Mouse (Mus musculus) midbrain, embryonic 16.5 days (tissue): Measurements from ENCODE around the gene Tmem131l. TPM values are rescaled to one million over a fixed set of nuclear protein-coding genes. Genes with fewer than 3 reads are reported as not detected.

Source experiments
- ATAC-seq: fragments of 200-750 bp; cut with Nextera tagmentation; 2 replicates; pipeline ENCODE4 v1.8.0; 2017; ENCODE audit warnings: moderate TSS enrichment
- H3K27ac ChIP-seq: fragments of 300-500 bp; sonication (generic); 2 replicates; pipeline ENCODE4 v1.5.1; 2014; ENCODE audit warnings: mild to moderate bottlenecking, low read length, mixed read lengths
- H3K27me3 ChIP-seq: fragments of 300-500 bp; sonication (generic); 2 replicates; pipeline ENCODE4 v1.6.1; 2014; ENCODE audit warnings: low read depth, low read length, mixed read lengths; ENCODE audit not compliant: control insufficient read depth, insufficient read depth
- H3K36me3 ChIP-seq: fragments of 300-500 bp; sonication (generic); 2 replicates; pipeline ENCODE4 v1.6.1; 2014; ENCODE audit warnings: mild to moderate bottlenecking, low read length, moderate library complexity, mixed read lengths; ENCODE audit not compliant: control insufficient read depth, insufficient read depth
- H3K4me1 ChIP-seq: fragments of 300-500 bp; sonication (generic); 2 replicates; pipeline ENCODE4 v1.6.1; 2014; ENCODE audit warnings: mild to moderate bottlenecking, low read length, mixed read lengths; ENCODE audit not compliant: control insufficient read depth, insufficient read depth
- H3K4me2 ChIP-seq: fragments of 300-500 bp; sonication (generic); 2 replicates; pipeline ENCODE4 v1.6.1; 2014; ENCODE audit warnings: mild to moderate bottlenecking, low read length, mixed read lengths
- H3K4me3 ChIP-seq: fragments of 300-500 bp; sonication (generic); 2 replicates; pipeline ENCODE4 v1.5.1; 2014; ENCODE audit warnings: low read depth, mild to moderate bottlenecking, low read length, moderate library complexity, mixed read lengths
- H3K9ac ChIP-seq: fragments of 300-500 bp; sonication (generic); 2 replicates; pipeline ENCODE4 v1.6.1; 2014; ENCODE audit warnings: low read depth, low read length, mixed read lengths
- H3K9me3 ChIP-seq: fragments of 300-500 bp; sonication (generic); replicated peaks from 2 replicates; pipeline ENCODE4 v1.6.1; 2014; ENCODE audit warnings: mild to moderate bottlenecking, low read length, mixed read lengths; ENCODE audit not compliant: control insufficient read depth, poor library complexity, severe bottlenecking
- WGBS: fragments of 180-500 bp; shearing (Covaris S2); extraction: QIAGEN DNeasy Blood & Tissue Kit; methylation state at CpG from one replicate; pipeline ENCODE4 v1.1.7; 2014; 5-methylcytosine and 5-hydroxymethylcytosine counted together
- polyA plus RNA-seq: library from polyadenylated mRNA; unstranded; fragments of >200 nt; fragmentation: Nextera tagmentation; extraction: Ambion mirVana; gene quantifications from 2 replicates; pipeline ENCODE4 v1.2.1, GENCODE M21; 2015

Tmem131l gene
- polyA plus RNA-seq, 1 experiment from 2014 or later, result 53.8 TPM

DNA sequence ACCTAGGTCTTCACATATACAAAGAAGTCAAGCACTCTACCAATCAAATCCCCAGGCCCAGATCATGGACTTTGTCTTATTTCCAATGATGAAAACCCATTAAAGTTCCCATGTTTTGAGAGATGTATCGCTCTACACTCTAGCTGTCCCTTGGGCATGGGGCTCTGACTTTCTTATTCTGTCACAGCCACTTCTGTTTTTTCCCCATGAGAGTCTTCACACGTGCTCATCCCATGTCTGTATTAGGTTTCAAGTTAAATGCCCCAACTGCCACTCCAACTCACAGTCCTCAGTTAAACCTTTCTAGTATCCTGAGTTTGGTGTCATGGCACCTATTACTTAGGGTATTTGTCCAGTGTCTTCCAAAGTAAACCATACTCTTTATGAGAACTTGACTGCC, 34.8 kb upstream of the Tmem131l start:
- 88% methylated on average over 2 of the region's 2 CpGs for WGBS

DNA sequence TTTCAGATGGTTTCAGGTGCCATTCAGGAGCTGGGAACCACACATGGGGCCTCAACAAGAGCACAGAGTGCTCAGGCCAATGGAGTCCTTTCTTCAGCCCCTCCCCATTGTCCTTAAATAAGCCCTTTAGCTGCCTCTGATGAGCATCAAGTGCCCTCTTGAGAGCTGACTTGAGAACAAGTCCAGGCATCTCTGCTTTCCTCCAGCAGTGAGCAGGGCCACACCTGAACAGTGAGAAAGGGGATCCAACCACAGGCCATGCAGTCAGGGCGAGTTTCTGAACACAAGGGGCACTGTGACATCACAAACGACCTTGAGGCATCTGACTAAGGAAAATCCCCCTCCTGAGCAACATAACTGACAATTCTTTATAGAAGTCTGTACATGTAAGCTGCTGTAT, 31.7 kb upstream of the Tmem131l start:
- Histone ChIP-seq H3K9ac (no peak overlapping the region), H3K9me3 (no peaks in the 10 kb centered on the region), H3K27ac (no peak overlapping the region), H3K36me3 (no peaks in the 10 kb centered on the region), H3K27me3 (no peaks in the 10 kb centered on the region), H3K4me3 (no peak overlapping the region), H3K4me2 (no peak overlapping the region), H3K4me1 (no peaks in the 10 kb centered on the region)
- WGBS, result 13% methylated on average over 2 of the region's 2 CpGs
- no peak for ATAC-seq

More for the DNA sequence above, 34.8 kb upstream of the Tmem131l start:
- Histone ChIP-seq H3K27me3 (no peaks in the 10 kb centered on the region), H3K4me1 (no peaks in the 10 kb centered on the region), H3K27ac (no peak overlapping the region), H3K4me3 (no peak overlapping the region), H3K4me2 (no peak overlapping the region), H3K9me3 (no peaks in the 10 kb centered on the region), H3K9ac (no peak overlapping the region), H3K36me3 (no peaks in the 10 kb centered on the region)
- ATAC-seq, result no peak

- H3K9ac ChIP-seq, result no peak overlapping the region
- 92% methylated on average over 8 of the region's 8 CpGs for WGBS
- H3K9me3 ChIP-seq, result no peaks in the 10 kb centered on the region
- H3K27ac ChIP-seq, result no peak overlapping the region
- ATAC-seq, result no peak
- no peaks in the 10 kb centered on the region for H3K4me1 ChIP-seq
- H3K27me3 ChIP-seq, result no peaks in the 10 kb centered on the region
- H3K36me3 ChIP-seq, result no peaks in the 10 kb centered on the region
- no peak overlapping the region for H3K4me2 ChIP-seq
- H3K4me3 ChIP-seq, result no peak overlapping the region
These were observed 30.8 kb upstream of the Tmem131l start for GRCm38 (mm10) chr3:84070811-84071210.

DNA sequence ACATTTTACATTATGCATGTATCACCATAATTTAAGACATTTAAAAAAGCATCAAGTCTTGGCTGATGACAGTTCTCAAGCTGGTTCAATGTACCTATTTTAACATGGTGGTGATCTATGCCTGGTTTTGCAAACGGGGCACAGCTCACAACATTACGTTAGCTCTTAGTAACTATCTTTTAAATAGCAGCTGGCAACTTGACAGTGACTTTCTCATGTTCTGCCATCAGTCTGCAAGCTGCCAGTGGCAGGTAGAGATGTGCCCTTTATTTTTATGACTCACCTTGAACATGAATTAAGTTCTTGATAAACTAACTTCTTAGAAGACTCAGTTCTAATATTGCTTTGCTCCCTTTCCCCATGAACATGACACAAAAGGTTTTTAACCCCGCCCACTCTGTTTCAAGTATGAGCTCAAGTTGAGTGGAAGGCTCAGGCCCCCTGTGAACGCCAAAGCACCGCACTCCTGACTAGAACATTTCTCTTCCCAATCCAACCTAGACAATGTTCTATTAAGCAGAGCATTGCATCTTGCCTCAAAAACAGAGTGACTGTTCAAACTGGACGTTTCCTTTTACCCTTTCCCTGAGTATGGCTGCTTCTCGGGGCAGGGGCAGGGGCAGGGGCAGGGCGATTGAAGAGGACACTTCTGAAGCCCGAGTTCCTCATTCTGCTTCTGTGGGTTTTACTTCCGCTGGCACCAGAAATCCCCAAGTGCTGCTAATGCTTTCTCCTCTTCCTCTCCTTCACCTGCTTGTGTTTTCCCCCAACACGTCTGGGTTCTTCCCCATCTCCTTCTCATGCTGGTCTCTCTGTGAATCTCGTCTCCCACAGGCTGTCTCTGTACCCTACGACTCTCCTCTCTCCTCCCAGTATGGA, 29.1 kb upstream of the Tmem131l start:
- Histone ChIP-seq H3K4me3 (no peak overlapping the region), H3K4me1 (no peaks in the 10 kb centered on the region), H3K9me3 (no peaks in the 10 kb centered on the region), H3K27ac (no peak overlapping the region), H3K36me3 (no peaks in the 10 kb centered on the region), H3K4me2 (no peak overlapping the region), H3K27me3 (no peaks in the 10 kb centered on the region), H3K9ac (no peak overlapping the region)
- ATAC-seq, result no peak
- WGBS, result 83% methylated on average over 13 of the region's 13 CpGs

GRCm38 (mm10) chr3:84065825-84066224, 25.9 kb upstream of the Tmem131l start:
- H3K4me1 ChIP-seq, result no peaks in the 10 kb centered on the region
- no peak overlapping the region for H3K27ac ChIP-seq
- H3K4me2 ChIP-seq, result no peak overlapping the region
- no peak overlapping the region for H3K9ac ChIP-seq
- 94% methylated on average over 4 of the region's 4 CpGs for WGBS
- no peak for ATAC-seq
- no peaks in the 10 kb centered on the region for H3K9me3 ChIP-seq
- H3K4me3 ChIP-seq, result no peak overlapping the region
- H3K36me3 ChIP-seq, result no peaks in the 10 kb centered on the region
- H3K27me3 ChIP-seq, result no peaks in the 10 kb centered on the region

DNA sequence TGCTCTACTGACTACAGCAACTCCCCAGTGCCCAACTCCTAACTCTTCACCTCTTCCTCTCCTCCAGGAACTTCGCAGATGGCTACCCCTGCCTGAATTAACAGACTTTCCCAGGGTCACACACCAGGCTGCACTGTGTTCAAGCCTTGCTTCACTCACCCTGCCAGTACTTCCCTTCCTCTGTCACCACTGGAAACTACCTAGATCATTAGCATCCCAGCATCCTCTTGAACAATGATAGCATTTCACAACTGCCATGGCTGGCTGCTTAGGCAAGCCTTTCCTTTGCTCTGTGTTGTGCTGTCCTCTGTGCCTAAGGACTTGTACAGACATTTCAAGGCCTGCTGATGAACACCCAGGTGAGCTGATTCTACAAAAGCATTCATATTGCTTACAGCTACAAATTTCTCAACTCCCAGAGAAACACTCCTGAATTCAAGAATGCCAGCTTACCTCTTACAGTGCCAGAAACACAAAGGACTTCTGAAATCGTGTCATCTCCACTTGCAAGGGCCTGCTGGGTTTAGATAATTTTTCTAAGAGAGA, 23.5 kb upstream of the Tmem131l start:
- no peak overlapping the region for H3K4me2 ChIP-seq
- no peak overlapping the region for H3K27ac ChIP-seq
- WGBS, result 83% methylated on average over 2 of the region's 2 CpGs
- H3K4me3 ChIP-seq, result no peak overlapping the region
- peaks cover 4% of the 10 kb centered on the region; the same call in 1 of the 2 replicates for H3K4me1 ChIP-seq
- no peak overlapping the region for H3K9ac ChIP-seq
- H3K27me3 ChIP-seq, result no peaks in the 10 kb centered on the region
- H3K9me3 ChIP-seq, result no peaks in the 10 kb centered on the region
- ATAC-seq, result no peak
- H3K36me3 ChIP-seq, result no peaks in the 10 kb centered on the region

DNA sequence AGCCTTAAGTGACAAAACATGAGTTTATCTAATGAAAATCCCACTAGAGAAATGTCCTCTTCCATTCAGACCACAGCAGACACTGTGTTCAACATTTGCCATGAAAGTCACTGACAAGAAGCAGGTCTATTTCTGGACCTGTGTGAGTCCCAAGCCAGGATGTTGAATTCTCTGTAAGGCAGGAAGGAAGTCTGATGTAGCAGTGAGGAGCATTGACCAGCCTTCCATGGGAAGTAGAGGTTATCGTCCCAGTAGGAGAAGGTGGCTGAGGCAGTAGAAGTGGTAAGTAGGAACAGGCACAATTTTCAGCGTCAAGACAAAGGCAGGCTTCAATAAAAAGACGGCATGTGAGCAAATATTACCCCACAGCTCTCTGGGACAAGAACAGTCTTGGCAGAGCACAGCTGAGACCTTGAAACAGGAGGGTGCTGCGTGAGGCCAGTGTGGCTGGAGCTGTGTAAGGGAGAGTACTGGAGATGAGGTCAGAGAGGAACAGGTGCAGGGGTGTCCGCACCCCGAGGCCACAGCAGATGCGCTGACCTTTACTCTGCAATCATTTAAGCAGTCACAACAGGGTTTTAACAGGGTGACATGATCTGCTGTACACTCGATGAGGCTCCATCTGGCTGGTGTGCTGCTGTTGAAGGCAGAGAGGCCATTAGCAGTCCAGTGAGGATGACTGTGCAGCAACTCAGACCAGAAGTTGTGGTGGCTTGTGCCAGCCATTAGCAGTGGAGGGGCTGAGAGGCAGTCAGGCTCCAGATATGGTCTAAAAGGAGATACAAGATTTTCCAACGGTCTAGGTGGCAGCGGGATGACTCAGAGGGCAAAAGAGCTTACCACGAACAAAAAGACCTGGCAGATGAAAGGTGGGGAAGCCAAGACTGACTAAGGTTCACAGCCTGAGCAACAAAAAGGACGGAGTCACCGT, 21.8 kb upstream of the Tmem131l start:
- H3K4me3 ChIP-seq, result no peak overlapping the region
- H3K36me3 ChIP-seq, result no peaks in the 10 kb centered on the region
- no peaks in the 10 kb centered on the region for H3K27me3 ChIP-seq
- no peak overlapping the region for H3K27ac ChIP-seq
- ATAC-seq, result no peak
- WGBS, result 73% methylated on average over 13 of the region's 13 CpGs
- no peak overlapping the region for H3K4me2 ChIP-seq
- H3K9ac ChIP-seq, result no peak overlapping the region
- peaks cover 4% of the 10 kb centered on the region; the same call in 1 of the 2 replicates for H3K4me1 ChIP-seq
- no peaks in the 10 kb centered on the region for H3K9me3 ChIP-seq

DNA sequence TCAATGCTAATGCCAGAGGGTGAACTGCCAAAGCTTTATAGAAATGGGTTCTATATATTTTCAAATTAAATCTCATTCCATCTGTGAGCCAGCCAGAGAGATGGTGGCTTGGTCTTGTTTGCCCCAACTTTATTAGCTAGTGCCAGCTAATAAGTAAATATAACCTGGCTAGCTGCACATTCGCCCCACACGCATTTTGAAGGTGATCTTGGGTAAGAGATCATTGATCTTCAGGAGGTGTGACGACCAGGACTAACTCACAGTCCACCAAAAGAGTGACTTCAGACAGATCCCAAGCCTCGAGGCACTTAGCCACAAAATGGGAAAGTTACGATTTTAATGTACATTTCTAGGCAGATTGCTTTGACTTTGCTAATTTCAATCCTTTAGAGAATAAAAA, 21.0 kb upstream of the Tmem131l start:
- no peaks in the 10 kb centered on the region for H3K27me3 ChIP-seq
- H3K4me1 ChIP-seq, result peaks cover 4% of the 10 kb centered on the region; the same call in 1 of the 2 replicates
- H3K4me3 ChIP-seq, result no peak overlapping the region
- H3K4me2 ChIP-seq, result no peak overlapping the region
- no peak overlapping the region for H3K9ac ChIP-seq
- ATAC-seq, result no peak
- no peaks in the 10 kb centered on the region for H3K9me3 ChIP-seq
- no peak overlapping the region for H3K27ac ChIP-seq
- WGBS, result 90% methylated on average over 5 of the region's 5 CpGs
- no peaks in the 10 kb centered on the region for H3K36me3 ChIP-seq
